Mouse (Mus musculus) small intestine, adult 2 months (tissue): ENCODE measurements around the gene Rab4a.

Experiments
- CTCF ChIP-seq: fragments of 200-500 bp; IDR thresholded peaks from 2 replicates; pipeline ENCODE4 v1.5.1; 2012; ENCODE audit warnings: low read depth, mild to moderate bottlenecking, control low read depth, inconsistent platforms, low read length, moderate library complexity, mixed read lengths; ENCODE audit not compliant: insufficient replicate concordance, insufficient read length; ENCODE audit errors: extremely low read depth
- POLR2A ChIP-seq: fragments of 200-500 bp; IDR thresholded peaks from 2 replicates; pipeline ENCODE4 v1.6.1; 2012; ENCODE audit warnings: low read depth, mild to moderate bottlenecking, control low read depth, inconsistent platforms, low read length, moderate library complexity

DNA sequence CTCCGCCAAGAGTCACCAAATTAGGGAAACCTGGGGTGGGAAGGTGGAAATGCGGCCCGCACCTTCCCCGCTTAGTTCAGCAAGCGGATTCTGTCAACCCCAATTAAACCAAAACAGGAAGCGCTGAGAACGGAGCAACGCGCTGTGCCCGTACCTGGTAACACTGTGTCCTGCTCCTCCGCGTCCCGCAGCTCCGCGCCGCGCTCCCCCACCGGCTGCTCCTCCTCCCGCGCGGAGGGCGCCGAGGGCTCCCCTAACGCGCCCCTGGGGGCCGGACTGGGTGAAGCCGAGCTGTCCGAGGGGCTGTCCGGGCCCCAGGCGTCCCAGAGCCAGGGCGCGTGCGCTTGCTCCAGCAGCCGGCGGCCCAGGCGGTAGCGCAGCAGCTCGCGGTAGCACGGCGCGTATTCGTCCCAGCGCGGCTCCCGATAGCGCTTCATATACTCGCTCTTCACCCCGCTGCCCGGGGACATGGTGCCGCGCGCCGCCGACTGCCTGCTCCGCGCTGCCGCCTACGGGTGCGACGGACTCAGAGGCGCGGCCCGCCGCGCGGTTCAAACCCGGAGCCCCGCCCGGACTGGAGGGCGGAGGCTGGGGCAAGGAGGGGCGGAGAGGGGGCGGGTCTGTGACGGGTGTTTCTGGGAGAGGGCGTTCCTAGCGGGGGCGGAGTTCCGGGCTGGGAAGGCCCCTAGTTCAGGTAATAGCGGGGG is 53.3 kb downstream of the Rab4a start:
- TF ChIP-seq CTCF (no peak), POLR2A (peak; percentile 34; the same call in 1 of the 2 replicates)
